Mouse (Mus musculus) liver, postnatal 0 days (tissue): ENCODE results near the gene Tmem171.

Source experiments
- CTCF ChIP-seq: sonication (generic); IDR thresholded peaks from 2 replicates; pipeline ENCODE4 v1.5.1; 2016; ENCODE audit warnings: antibody characterized with exemption, low read depth
- EP300 ChIP-seq: IDR thresholded peaks from 2 replicates; pipeline ENCODE4 v1.6.1; 2016; ENCODE audit warnings: antibody characterized with exemption, low read depth, mild to moderate bottlenecking

DNA sequence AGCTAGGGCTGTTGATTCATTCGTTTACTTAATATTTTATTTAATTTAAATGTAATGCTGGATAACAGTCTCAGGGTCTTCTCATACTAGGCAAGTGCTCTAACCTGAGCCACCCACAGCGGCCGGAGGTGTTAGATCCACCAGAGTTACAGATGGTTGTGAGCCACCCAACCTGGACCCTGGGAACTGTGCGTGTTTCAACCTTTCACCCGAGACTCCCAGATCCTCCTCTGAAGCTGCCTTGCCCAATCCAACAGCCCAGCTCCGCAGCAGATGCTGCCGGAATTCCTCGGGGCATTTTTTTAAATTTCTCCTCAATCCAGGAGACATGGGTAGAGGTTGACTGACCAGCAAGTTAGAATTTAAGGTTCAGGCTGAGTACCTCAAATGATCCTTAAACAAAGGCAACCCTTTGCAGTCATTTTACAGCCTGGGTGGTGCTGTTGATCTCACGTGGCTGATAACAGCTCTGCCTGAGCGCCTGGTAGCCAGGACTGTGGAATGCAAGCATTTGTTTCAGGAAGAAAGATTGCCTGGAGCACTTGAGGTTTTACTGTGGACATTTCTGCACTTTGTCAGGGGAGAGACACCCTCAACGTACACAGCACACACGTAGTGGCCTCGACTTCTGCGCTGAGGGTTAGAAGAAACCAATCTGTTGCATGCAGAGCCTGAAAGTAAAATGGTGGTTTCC lies 4.6 kb upstream of the Tmem171 start:
- TF ChIP-seq CTCF (no peak), EP300 (no peak)
